Mouse (Mus musculus) urinary bladder, postnatal 0 days (tissue): ENCODE measurements around the gene Las1l. TPM values are rescaled to one million over a fixed set of nuclear protein-coding genes. Genes with fewer than 3 reads are reported as not detected.

Experiments used
- polyA plus RNA-seq: library from polyadenylated mRNA; unstranded; fragments of >200 nt; fragmentation: Nextera tagmentation; extraction: Ambion mirVana; gene quantifications from 2 replicates; pipeline ENCODE4 v1.2.1, GENCODE M21; 2015

Gene Las1l
- 45.1 and 50.2 TPM in 2 replicates for polyA plus RNA-seq

GRCm38 (mm10) chrX:95956497-95957293 lies at the start of gene Las1l:
TSS of gene Las1l (minus strand) at chrX:95956962.

Other genes starting within 250 kb of the Las1l start
- 1.4 and 1.6 TPM in 2 replicates for gene Zc3h12b, start 245.3 kb downstream of the Las1l start, polyA plus RNA-seq
- gene Msn, start 139.1 kb upstream of the Las1l start, polyA plus RNA-seq, result 95.4 and 115 TPM in 2 replicates